Mouse (Mus musculus) retina, postnatal 1 day (tissue): ENCODE measurements around the gene Wwc1.
A peak's percentile ranks its signal among the peaks of the same experiment; 100 is the strongest.
"Not testable (repeated sequence)": the region's sequence is repeated elsewhere in the genome, so short reads cannot be mapped to it uniquely, and the experiment has no call there.

Source experiments
- DNase-seq: peaks from one replicate; pipeline ENCODE4 v3.0.0-alpha.2; 2012

The Wwc1 gene

DNA sequence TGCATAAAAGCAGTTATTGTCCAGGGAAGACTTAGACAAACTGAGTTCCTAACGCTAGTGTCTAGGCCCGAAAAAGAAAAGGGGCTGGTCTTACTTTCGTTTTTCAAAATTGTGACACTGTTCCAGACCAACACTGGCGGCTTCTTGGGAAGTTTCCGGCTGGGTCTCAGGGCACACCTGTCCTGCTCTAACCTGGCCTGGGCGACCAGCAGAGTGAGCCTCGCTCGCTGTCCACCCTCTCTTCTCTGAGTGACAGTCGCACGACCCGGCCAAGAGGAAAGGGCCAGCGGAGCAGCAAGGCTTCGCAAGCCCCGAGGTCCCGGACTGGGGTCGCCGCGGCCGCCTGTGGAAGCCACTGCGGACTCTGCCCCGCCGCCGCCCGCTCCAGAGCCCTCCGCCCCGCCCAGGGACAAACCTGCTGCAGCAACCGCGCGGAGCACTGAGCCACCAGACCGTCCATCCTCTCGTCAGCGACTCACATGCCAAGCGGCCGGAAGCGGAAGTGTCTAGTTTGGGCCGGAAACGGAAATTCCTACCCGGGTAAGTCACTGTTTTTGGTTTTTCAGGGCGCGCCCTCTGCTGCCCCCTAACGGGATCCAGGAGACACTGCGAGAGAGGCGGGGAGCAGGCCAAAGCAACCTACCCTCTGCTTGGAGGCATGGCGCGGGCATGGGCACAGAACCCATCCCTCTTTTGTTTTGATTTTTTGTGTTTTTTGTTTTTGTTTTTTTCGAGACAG is 146.1 kb downstream of the Wwc1 start, which contains the start of gene Rars:
Rars (minus strand) TSS at position 485 of the 739 bp plus-strand sequence.
- peak; percentile 97 for DNase-seq

DNA sequence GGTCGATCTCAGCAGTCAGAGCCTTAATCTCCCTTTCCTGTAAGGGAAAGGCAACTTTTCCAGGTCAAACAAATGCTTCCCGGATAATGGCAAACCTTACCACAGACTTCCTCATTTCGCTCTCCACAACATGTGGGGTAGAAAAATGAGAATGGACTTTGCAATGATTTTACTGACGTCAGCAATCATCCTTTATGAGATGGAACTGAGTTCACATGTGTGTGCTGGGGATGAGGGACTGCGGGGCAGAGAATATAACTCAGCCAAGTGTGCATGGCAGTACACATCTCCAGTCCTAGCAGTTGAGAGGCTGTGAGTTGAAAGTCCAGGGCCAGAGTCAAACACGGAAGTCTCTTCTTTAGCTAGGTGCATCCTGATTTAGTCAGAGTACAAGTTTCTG is 147.1 kb downstream of the Wwc1 start:
- DNase-seq: no peak

DNA sequence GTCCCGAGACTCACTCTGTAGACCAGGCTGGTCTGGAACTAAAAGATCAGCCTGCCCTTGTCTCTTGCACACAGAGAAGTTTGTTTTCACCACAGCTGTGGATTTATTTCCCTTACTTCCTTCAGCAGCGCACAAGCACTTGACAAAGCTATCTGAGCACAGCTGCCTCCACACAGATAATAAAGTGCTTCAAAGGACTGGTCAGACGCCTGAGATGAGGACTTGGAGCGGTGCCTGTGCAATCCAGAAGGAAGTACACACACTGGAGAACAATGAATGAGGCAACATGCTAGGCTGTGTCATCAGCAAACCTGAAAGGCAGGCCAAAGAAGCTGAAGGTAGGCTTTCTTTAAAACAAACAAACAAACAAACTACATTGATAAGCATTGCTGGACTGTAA is 148.2 kb downstream of the Wwc1 start:
- DNase-seq: no peak

- DNase-seq: no peak
Observed at GRCm38 (mm10) chr11:35827714-35828113, 152.6 kb downstream of the Wwc1 start.

DNA sequence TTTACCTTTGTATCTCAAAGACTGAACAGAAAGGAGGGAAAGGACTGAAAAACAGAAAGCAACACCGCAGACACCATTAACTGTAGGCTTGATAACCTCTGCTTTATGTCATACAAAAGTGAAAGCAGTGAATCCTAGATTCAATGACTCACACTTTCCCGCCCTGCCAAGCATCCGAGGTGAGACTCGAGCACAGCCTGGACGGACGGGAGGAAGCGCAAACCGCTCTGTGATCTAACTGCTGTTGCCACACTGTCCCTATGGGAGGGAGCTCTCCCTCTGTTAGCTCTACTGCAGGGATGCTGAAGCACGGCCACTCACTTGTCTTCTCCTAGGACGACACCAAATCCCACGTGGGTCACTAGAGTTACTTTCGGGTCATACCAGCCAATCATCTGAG is 164.0 kb downstream of the Wwc1 start:
- DNase-seq: no peak

- no peak for DNase-seq
Observed at GRCm38 (mm10) chr11:35811458-35811857, 168.9 kb downstream of the Wwc1 start.

GRCm38 (mm10) chr11:35801332-35801731 is 179.0 kb downstream of the Wwc1 start:
- DNase-seq: no peak

GRCm38 (mm10) chr11:35798874-35799273 is 181.5 kb downstream of the Wwc1 start, which contains the start of gene Fbll1:
Gene Fbll1 (minus strand): TSS chr11:35798884.
- DNase-seq: peak; percentile 82

GRCm38 (mm10) chr11:35798495-35798820 is 181.9 kb downstream of the Wwc1 start:
- peak; percentile 84 for DNase-seq

DNA sequence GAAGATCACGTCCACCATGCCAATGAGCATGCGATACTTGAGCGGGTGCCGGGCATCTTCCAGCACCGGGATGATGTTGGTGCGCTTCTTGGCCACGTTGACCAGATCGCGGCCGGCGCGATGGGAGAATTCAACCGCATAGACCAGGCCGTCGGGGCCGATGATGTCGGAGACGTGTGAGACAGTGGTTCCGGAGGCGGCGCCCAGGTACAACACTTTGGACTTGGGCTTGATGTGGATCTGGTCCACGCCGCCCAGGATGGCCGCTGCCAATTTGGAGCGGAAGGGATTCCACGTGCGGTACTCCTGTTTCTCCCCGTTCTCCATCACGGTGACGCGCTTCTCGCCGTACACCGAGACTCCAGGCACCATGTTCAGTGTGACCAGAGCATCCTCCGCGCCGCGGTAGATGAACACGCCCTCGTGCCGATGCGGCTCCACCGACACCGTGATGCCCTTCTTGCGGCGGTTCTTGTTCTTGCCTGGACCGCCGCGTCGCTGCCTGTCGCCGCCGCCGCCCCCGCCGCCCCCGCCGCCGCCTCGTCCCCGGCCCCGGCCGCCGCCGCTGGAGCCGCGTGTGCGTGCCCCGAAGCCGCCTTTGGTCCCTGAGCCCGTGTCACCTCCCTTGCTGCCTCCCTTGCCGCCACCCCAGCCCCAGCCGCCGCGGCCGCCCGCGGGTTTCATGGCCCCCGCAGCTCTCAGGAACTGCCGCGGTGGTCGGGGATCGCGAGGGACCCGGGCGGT is 182.4 kb downstream of the Wwc1 start:
- DNase-seq: peak; percentile 52

- not testable (repeated sequence) for DNase-seq
Observed at GRCm38 (mm10) chr11:35792800-35793199, 187.5 kb downstream of the Wwc1 start.

DNA sequence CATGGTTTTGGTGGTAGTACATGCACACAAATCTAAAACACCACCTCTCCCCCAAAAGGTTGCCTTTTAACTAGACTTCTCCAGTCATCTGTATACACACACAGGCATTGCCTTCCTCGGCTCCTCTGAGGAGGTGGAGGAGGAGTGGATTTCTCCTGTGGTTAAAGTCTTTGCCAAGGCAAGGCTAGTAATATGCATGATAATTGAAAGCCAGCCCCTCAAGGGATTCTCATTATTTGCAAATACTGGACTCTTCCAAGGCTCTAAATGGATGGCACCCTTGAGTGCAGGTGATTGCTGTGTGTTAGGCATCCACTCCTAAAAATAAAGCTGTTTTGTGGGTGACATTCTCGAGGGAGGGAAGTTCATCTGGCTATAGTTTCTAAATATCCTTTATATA is 191.9 kb downstream of the Wwc1 start:
- DNase-seq: no peak
